Mouse (Mus musculus) c-Kit-negative CD71-positive TER-119-positive erythroid progenitor cells, embryonic 14.5 days (primary cell): ENCODE measurements around the gene Tmed10.

ENCODE experiments used
- DNase-seq: peaks from one replicate; pipeline ENCODE4 v3.0.0-alpha.2; 2013; ENCODE audit warnings: low read depth, low spot score

Tmed10 gene

DNA sequence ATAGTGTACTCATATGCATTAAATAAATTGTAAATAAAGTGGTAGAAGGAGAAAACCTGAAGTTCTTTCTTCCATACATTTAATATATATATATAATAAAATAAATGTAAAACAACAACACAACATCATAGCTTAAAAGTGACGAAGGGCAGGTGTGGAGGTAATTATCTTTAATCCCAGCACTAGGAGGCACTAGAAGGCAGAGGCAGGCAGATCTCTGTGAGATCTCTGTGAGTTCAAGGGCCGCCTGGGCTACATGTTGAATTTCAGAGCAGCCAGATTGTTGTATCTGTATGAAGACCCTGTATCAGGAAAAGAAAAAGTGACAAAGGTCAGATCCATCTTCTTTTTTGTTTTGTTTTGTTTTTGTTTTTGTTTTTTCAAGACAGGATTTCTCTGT is 3.6 kb upstream of the Tmed10 start:
- DNase-seq: no peak

DNA sequence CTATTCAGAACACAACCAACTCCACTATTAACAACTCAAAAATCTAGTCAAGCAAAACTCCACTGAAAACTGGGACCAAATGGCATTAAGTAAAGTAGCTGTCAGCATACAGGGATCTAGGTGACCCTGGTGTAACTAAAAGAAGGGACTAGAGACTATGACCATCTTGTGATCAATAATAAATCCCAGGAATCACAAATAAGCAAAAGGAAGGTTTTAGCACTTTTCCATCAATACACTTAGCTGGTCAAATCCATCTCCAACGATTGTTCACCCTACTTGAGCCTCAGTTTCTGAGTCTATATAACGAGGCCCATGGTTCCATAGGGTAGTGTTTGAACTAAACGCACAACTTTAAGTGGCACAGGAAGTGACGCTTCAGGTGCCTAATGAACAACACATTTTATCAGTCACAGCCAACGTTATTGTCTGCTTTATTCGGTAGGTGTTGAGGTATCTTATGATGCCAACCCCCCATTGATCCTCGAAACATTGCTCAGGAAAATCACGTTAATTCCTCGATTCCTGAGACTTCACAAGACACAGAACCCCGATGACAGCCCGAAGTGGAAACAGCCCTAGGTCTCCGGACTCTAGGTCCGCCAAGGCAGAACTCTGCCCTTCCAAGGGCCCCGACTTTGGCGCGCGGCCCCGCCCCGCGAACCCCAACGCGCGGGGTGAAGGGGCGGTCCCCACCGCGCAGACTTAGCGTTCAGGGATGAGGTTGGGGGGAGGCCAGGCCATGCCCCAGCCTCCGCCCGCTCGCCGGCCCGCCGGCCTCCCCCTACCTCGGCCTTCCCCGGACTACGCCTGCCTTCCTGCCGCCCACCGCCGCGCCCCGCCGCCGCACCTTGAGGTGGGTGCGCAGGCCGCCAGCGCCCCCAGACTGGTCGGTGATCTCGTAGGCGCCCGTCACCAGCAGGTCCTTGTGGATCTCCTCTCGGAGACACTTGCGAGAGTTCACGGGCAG is 771 bp downstream of the Tmed10 start:
- DNase-seq: peak; percentile 73

DNA sequence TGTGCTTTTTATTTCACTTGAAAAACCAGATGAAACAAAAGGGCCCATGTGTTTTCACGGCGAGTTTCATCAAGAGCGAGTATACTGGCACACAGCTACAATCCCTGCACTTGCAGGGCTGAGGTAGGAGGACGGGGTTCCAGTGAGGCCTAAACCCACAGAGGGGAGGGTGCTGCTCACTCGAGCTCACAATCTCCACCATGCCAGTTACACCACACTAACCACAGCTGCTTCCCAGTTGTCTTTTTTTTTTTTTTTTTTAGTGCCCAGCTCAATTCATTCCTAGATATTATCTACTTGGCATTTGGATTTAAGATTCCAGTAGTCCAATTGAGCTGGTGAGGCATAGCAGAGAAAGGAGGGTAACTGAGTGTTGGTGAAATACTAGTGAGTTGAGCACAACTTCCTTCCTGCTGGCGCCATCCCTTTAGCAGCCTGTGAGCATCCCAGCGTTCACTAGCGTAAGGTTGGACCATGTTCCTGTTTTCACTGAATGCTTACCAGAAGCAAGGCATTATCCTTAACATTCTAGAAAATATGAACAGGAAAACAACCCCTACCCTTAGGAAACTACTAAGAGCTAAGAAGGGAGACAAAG is 2.5 kb downstream of the Tmed10 start:
- DNase-seq: no peak

DNA sequence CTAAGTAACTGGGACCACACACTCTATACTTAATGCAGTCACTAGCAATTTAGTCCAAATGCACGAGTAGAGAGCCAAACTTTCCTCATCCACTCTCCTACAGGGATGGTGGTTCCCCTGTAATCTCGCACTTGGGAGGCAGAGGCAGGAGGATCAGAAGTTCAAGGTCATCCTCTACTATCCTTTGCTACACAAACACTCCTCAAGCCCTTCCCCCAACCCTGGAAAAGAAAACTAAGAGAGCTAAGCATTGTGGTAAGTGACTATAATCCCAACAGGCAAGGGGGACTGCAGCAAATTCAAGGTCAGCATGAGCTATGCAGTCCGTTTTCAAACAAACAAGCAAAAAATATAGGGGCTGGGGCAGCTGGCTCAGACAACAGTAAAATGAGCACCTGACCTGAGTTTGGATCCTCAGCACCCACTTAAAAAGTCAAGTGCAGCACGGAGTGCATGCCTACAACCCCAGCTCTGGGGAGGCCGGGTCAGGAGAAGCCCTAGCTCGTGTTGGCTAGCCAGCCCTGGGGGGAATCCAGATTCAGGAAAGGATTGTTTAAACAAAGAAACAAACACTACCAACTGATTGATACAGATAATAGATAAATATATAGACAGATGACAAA is 6.1 kb downstream of the Tmed10 start:
- no peak for DNase-seq

DNA sequence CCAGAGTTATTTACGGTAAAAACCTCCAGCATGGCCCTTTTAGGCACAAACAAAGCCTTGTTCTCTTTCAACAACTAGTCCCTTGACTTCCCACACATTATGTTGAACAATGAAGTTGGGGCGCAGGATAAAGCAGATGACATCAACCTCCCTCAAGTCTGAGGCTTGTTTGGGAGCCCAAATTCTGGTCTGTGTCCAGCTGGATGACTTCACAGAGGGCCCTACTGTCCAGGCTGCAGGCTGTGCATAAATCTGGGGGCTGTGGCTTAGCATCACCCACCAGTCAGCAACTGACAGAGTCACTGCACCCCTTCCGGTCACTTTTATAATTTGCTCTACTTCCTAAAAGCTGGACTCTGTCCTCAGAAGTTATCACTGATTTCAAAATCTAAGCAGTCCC is 8.4 kb downstream of the Tmed10 start:
- DNase-seq: no peak

DNA sequence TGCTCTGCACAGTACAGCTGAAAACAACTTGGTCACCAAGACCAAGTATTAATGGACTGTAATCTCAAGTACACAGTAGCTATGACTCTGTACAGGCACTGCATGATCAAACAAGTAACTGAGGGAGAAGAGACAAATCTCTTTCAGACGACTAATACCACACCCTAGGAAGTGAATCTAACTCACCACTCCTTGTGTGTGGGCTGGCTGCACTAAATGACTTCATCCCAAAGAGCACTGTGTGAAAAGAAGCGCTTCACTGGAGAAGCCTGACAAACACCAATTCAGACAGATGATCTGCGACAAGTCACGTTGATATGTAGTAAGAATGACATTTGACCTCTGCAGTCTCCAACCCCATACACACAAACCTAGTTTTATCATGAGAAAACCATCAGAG is 12.1 kb downstream of the Tmed10 start:
- no peak for DNase-seq

DNA sequence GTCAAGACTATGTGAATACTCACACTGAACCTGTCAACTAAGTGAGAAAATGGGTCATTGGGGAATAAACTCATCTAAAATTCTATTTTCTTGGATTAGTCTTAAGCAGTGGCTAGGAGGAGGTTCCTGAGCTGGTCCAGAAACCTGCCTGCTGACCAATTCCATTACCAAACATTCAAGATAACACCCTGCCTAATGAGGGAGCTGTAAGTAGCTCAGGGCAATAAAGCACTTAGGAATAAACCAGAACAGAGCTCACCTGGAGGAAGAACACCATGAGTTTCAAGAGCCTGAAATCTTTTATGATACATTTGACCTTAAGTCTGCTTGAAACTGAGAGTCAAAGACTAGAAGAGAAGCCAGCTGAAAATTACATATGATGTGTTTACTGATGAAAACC is 13.1 kb downstream of the Tmed10 start:
- no peak for DNase-seq

DNA sequence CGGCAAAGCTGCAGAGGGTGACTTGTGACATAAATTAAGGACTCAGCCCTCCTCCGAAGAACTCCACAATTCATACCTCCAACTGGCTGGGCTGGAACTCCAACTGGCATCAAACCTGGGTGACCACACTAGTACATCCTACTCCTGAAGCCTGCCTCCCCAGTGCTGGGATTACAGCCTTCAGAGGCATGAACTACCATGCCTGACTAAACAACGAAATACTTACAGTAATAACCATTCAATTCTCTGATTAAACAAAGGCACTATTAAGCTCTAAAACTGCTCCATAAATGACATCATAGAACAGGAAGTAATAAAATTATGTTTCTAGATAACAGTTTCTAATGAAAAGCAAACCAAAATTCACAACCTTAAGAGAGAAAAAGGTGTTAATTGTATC is 13.5 kb downstream of the Tmed10 start:
- no peak for DNase-seq

DNA sequence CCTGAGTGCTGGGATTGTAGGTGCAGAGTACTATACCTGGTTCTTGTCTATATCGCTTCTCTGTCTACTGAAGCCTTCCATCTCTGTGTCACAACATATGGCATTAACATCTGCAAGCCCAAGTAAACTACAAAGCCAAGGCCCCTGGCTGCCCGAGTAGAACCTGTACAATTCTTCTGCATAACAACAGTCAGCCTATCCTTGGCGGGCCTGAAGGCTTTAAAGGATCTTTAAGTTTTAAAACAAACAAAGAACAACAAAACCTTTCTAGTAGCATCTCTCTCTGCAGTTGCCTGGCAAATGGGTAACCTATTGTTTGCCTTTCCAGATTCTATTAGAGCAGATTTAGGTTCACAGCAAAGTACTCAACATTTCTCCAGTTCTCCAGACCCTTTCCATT is 20.6 kb downstream of the Tmed10 start:
- DNase-seq: no peak

DNA sequence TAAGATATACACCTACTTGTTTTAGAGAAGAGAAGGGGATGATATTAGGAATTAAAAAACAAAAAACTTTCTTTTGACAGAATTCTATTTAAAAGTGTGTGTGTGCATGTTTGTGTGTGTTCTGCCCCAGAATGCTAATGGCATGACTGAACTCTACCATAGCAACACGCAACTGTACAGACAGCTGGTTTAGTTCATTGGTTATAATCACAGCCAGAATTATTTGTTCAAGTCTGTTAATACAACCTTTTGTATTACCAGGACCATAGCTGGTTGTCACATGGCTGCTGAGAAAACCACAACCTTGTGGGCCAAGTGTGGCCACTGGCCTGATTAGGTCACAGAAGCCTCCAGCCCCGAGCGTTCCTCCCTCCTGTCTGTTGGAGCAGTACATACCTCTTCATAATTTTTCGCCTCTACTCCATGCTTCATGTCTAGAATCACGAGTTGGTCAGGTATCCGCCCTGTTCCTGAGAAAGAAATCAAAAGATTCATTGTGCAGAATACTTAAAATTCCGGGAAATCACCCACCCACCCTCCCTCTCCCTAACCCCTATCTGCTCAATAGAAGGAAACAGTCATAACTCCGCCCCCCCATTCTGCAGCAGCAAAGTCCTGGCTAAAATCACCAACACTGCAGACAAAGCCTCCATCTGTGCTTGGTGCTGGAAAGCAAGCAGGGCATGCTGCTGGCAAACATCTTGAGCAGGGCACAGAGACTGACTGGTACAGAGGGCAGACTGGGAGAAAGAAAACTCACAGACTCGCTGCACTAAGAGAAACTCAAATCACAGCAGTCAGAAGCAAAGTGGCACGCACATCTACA is 24.0 kb downstream of the Tmed10 start:
- no peak for DNase-seq

DNA sequence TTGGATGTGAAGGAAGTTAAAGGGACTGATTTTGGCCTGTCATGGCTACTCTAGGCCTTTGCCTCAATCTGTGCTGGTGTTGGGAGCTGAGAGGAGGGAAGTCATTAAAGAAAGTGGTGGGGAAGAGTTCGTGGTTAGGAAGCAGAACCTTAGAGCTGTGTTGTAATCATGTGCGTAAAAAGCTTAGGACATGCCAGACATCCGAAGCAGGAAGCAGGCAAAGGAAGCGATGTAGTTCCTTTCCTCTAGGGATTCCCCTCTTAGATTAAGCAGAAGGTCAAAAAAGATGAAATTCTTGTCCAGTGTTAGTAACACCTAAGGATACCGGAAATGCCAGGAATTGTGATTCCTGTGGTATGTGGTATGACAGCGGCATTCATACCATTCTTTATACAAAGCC is 26.3 kb downstream of the Tmed10 start:
- DNase-seq: no peak

DNA sequence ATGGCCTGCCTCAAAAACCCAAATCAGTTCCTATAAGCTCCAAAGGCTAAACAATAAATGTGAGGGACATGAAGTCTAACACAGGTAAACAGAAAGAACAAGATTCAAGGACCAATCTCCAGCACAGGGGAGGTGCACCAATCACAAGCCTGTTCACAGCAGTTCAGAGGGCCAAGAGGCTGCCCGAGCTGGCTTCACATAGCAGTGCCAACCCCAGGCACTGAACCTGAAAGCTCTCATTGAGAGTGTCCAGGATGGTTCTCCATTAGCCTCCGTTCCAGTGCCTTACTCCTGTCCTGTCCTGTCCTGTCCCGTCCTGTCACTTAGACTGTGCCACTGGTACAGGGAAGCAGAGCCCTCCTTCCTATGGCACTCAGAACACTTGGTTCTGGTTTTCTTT is 27.5 kb downstream of the Tmed10 start:
- DNase-seq: no peak

DNA sequence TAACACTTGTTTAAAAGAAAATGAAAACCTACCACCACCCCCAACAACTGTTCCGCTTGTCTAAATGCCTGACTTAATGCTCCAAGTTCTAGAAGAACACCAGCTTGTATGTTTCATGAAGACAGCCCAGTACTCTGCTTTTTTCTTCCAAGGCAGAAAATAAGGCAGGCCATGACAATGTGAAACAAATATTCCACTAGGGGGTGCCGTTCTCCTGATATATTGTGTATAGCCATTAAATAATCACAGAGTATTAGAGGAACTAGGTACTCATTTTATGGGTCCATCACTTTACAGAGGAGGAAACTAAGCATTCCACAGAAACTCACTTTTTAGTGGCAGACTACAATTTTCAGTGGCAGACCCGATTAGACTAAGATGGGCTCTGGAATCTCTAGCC is 28.3 kb downstream of the Tmed10 start:
- no peak for DNase-seq

DNA sequence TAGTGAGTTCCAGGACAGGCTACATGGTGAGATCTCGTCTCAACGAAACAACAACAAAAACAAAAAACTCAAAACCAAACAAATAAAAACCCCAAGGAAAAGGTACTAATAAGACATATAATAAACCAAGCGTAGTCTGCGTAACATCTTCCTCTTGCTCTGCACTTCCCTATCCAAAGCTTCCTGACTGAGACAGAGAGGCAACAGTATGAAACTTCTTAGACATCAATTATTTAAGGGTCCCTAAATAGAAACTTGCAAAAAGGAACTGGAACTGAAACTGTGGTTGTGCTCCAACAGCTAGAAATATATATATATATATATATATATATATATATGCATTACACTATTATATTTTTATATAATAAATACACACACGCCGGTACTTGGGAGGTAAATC is 29.1 kb downstream of the Tmed10 start:
- DNase-seq: no peak

DNA sequence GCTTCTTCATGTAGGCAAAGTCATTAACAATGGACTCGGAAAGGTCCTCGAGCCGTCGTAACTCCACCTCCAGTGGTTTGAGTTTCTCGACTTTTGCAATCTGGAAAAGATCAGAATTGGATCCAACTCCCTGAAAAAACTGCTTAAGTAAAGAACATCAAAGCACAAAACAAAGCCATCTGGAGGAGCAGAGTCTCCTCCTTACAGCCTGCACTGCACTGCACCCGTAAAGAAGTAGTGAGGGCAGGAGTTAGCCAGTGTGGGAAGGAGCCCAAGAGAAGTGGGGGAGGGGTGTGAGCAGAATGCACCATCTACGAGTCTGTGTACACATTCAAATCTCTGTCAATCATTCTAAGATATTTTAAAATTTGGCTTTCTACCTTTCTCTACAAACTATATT is 30.4 kb downstream of the Tmed10 start:
- DNase-seq: no peak

DNA sequence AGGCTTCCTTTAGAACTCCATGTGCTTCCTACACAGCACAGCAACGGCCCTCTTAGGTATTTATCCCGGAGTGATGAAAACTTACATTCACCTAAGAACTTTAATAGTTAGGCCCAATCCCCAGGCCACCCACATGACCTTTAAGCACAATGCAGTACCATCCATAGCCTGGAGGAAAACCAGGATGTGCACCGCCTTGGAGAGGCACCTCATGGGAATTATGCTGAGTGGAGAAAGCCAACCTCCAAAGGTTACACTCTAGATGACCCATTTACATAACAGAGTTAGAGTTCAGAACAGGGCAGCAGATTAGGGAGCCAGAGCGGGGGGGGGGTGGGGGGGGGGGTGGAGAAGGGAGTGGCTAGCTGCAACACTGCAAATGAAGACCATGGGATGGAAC is 32.3 kb downstream of the Tmed10 start:
- DNase-seq: no peak

DNA sequence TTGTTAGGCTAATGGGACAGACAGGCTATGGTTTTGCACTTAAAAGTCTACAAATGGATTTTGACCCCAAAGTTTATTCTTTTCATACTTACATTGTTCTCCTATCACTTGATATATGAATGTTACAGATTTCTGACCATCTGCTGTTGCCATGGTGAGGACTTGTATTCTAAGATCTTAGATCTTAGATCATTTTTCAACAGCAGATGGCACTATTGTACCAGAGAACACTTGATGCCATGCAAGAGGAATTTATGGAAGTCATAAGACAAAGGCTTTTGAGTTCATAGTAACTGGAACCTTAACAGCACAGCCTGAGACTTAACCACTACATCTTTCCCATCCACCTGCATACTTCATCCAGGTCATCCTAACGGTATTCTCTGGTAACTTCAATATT is 33.5 kb downstream of the Tmed10 start:
- no peak for DNase-seq

DNA sequence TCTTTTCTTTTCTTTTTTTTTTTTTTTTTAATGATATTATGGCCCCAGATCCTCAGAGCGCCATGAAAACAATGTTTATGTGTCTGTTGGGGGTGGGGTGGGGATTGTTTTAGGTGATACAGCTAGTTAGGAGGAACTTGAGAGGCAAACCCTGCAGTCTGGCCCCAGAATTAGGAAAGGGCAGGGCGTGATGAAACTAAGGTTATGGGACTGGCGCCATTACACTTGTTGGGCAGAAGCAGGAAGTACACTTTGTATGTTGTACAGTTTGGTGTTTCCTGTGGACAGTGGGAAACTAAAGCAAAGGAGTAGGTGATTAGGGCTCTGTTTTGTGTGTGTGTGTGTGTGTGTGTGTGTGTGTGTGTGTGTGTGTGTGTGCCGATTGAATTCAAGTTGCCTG is 34.7 kb downstream of the Tmed10 start:
- no peak for DNase-seq

DNA sequence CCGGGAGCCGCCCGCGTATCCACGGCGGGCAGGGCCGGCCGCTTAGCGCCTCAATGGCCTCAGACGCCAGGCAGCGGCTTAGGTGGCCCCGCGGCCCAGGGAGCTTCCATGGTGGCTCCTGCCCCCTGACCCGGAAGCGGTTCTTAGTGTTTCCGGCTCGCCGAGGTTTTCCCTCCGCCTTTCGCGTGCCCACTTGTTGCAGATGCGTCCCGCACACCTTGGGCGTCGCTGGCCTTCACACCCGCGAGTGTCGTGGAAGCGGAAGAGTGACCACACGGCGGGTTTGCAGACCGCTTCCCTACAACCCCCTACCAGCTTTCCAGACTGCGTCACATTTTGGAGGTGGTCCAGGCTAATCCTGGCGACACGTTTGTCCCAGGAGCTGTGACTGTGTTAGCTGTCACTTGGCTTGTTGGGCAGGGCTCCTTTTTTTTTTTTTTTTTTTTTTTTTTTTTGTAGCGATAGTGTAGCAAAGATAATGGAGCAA is 35.4 kb downstream of the Tmed10 start, which contains the start of gene Nek9:
Gene Nek9, minus strand, starts transcription at position 120 of the 487 bp plus-strand sequence.
- DNase-seq: peak; percentile 87

DNA sequence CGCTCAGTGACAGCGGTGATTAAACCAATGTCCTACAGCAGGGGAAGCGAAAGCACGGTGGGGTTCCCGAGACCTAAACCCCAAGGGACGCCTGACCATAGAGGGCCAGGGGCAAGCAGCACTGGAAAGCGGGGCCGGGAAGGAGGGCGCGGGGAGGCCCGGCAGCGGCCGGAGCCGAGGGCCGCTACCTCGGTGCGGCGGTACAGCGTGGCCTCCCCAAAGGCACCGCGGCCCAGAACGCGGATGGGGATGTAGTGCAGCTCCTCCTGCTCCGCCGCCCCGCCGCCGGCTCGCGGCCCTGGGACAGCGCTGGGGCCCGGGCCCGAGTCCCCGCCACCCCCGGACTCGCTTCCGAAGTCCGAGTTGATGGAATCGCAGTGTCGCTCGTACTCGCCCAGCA is 35.8 kb downstream of the Tmed10 start:
- no peak for DNase-seq

DNA sequence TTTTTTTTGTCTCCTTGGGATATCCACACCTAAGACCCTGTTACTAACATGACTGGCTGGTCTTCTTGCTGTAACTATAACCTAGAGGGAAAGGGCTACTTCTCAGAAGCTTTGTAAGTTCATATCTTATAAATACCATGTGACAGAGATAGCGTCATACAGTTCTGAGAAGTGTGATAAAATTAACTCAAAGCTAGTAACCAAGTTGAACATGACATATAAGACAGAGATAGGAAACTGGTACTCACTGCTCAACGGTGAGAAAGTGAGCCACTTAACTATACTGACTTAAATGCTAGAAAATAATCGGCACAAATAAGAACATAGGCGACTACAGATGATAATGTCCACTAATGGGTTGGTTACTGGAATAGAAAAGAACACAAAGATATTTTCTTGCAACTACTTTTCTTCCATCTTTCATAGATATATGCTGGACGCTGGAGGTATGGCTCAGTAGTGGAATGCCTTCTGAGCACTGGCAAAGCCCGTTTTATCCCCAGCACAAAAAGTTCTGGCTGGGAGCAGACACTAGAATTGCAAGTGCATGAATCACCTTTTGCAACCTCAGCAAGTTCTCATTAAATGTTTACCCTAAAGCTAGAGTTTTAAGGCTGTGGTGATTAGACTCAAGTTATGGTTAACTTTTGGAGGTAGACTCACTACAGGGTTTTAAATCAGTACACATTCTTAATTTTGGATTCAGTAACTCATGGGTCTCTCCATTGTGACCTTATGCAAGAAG is 36.9 kb downstream of the Tmed10 start:
- DNase-seq: no peak
